Mouse (Mus musculus): ENCODE results near the gene Tprkb.

DNA sequence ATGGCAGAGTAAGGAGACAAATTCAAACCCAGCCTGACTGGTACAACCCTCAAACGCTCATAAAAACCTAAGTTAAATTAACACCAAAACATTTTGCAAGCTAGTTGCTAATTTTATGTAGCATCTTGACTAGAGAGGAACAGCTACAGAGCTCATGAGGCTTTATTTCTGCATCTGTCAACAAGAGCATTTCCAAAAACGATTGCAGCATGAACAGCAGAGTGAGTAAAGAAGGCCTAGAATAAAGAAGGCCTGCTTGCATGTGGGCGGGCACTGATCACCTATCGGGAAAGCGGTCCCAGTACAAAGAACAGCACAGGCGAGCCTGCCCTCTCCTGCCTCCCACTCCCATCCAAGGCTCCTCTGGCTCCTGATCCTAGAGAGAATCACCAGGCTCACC, 36.9 kb downstream of the Tprkb start:
- TF ChIP-seq POLR2A (IDR thresholded peaks at IDR 0.05; ENCODE audit: borderline replicate concordance, low read depth, low read length) = no peak
- TF ChIP-seq CTCF (IDR thresholded peaks at IDR 0.05; ENCODE audit: low read depth, low read length) = no peak
